Mouse (Mus musculus): Measurements from ENCODE around the gene Hoxa9.

- TF ChIP-seq CTCF (IDR thresholded peaks at IDR 0.05; ENCODE audit: low read depth, low read length) (no peak), POLR2A (IDR thresholded peaks at IDR 0.05; ENCODE audit: extremely low read depth, insufficient read depth, low read length) (no peak)
These were observed 44.8 kb upstream of the Hoxa9 start for GRCm38 (mm10) chr6:52275563-52276280.

Measured in liver, adult 2 months (tissue).